14 mouse cellular contexts compared by ENCODE assay signal in genomic region chr3:29036620-29037019, GRCm38 (mm10). TPM values are rescaled to one million over a fixed set of nuclear protein-coding genes. Genes with fewer than 3 reads are reported as not detected.
"Had no signal": no experiment of that assay in that cellular context is flagged by ENCODE, and none has a peak within 500 bp of the region (broad histone marks: within the 10 kb centered on the region; RNA-seq: fewer than 3 reads in every experiment).

No protein-coding gene starts in this region.

- H3K4me1 ChIP-seq: liver, embryonic 13.5 days; lung, embryonic 15.5 days; megakaryocyte, embryonic 14.5 days had no signal

- H3K4me3 ChIP-seq: layer of hippocampus, adult 2 months; limb, embryonic 12.5 days; liver, embryonic 13.5 days; lung, embryonic 15.5 days; megakaryocyte, embryonic 14.5 days had no signal

- ATAC-seq: liver, postnatal 0 days had no signal

- H3K4me2 ChIP-seq: limb, embryonic 12.5 days; liver, embryonic 13.5 days; lung, embryonic 15.5 days had no signal

- DNase-seq: kidney, adult 11 months; liver; liver, embryonic 13.5 days; liver, postnatal 0 days; spleen, adult 18-20 months; thymus, adult 18-20 months; thymus, postnatal 14 days had no signal

- H3K9me3 ChIP-seq: limb, embryonic 12.5 days; liver, embryonic 13.5 days; lung, embryonic 15.5 days had no signal

- H3K36me3 ChIP-seq: limb, embryonic 12.5 days; liver, embryonic 13.5 days; lung, embryonic 15.5 days had no signal

- H3K27ac ChIP-seq: kidney, postnatal 0 days; layer of hippocampus, adult 2 months; limb, embryonic 12.5 days; liver, embryonic 13.5 days; lung, embryonic 15.5 days; macrophage had no signal

- H3K9ac ChIP-seq: limb, embryonic 12.5 days; liver, embryonic 13.5 days; liver, postnatal 0 days; lung, embryonic 15.5 days had no signal

- H3K27me3 ChIP-seq: limb, embryonic 12.5 days; liver, embryonic 13.5 days; lung, embryonic 15.5 days; megakaryocyte, embryonic 14.5 days had no signal

RNA-seq across cellular contexts. Expression of gene Egfem1, which starts 45.2 kb away (rescaled TPM):
- total RNA-seq: monocyte, adult 5-6 weeks had no signal
- polyA plus RNA-seq: macrophage had no signal
